Mouse (Mus musculus): ENCODE data around the gene 4921539E11Rik. TPM values are rescaled to one million over a fixed set of nuclear protein-coding genes. Genes with fewer than 3 reads are reported as not detected.

4921539E11Rik gene
- polyA plus RNA-seq (2021; fragmentation: Nextera tagmentation) = not detected in 2 replicates
- long read RNA-seq, experiment 1 = 0 reads
- long read RNA-seq, experiment 2 = 0 reads

DNA sequence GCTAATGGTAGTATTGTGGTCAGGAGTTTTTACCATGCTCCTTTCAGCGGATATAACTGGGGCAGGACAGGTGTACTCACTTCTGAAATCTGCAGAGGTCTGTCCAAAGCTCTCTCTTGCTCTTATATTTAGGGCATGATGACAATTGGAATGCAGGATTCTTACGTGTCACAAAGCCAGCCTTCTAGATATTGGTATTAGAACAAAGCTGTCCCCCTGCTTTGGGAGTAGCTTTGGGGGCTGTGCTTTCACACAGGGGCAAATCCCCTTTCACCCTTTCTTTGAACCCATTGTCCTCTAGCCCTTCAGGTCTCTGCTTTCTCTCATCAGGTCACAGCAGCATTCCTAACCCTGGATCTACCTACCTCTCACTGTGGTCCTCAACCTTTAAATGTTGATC is at the start of gene 4921539E11Rik:
4921539E11Rik (minus strand) TSS at position 101 of the 400 bp plus-strand sequence.

DNA sequence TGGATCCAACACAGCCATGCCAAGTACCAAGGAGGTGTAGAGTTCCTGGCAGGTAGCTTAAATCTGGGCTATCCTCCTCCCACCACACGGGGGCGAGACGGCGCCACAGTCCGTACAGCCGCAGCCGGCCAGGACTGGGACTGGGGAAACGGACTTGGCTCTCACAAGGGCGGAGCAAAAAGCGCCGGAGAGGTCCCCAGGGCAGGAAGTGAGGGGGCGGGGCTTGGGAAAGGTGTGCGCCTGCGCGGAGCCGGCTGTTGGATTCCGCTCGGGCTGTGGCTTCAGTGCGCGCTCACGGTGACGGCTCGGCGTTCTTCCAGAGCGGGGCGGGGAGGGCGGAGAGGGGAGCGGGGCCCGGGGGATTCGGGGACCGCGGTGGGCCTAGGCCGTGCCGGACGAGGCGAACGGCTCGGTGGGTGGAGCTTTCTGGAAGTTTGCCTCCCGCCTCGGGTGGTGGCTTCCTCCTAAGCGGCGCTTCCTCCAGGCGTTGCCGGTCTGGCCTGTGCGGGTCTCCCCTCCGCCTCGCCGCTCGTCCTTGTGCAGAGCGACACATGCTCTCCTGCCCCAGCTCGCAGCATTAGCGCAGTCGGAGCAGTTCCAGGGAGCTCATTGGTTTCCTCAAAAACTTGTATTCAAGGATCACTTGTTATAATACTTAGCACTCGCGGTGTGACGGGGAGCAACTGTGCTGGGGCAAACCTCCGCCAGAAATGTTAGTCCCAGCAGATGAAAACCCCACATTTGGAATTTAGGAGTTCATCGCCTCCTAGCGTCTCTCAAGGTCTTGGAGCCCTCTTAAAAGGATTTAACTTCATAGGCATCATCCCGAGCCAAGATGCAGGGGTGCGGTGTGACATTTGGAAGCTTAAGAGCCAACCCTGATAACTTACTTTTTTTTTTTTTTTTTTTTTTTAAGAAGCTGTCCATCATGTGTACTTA is 23.2 kb upstream of the 4921539E11Rik start, which contains the start of gene Oma1:
Oma1 (plus strand) TSS at position 226 of the 939 bp plus-strand sequence.

DNA sequence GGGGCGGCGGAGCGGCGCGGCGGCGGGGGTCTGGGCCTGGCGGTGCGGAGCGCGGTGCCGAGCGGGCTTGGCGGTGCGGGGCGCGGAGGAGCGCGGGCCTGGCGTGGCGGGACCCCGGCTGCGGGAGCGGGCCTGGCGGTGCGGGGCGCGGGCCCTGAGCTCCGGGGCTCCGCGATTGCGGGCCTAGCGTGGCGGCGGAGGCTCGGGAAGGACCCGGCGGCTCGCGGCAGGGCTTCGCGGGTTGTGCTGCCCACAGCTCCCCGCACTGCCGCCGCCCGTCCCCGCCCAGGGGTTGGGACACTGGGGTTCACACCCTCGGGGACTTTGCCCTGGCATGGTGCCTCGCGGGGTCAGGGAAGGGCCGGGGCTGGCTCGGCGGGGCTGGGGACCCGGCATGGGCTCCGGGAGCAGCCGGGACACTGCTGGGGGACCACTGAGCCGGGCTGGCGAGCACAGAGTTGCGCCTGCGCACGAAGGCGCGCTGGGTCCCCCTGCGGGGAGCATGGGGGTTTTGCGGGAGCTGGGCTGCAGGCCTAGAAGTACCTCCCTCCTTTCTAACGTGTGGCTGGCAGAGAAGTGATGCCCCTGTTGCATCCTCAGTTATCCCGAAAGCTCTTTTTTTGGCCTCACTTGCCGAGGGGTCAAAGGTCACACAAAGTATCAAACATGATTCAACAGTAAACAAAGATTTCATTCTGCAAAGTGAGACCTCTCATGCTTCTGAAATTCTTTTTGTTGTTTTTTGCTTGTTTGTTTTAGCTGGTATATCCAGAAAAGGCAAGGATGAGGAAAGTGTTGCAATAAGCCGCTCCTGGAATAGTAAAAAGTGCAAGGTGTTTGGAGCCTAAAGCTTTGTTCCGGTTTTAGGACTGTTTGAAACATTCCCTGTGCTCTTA is 75.5 kb downstream of the 4921539E11Rik start, which contains the start of gene Slc35d1:
Slc35d1 (minus strand) TSS at position 240 of the 896 bp plus-strand sequence.

Other genes starting within 250 kb of the 4921539E11Rik start
- 23.2 and 32.1 TPM in 2 replicates for gene Mier1, start 176.5 kb downstream of the 4921539E11Rik start, polyA plus RNA-seq (2021; fragmentation: Nextera tagmentation)
- 2.4 and 2.6 TPM in 2 replicates for gene Wdr78, start 176.3 kb downstream of the 4921539E11Rik start, polyA plus RNA-seq (2021; fragmentation: Nextera tagmentation)
- 2.5 and 6.2 TPM in 2 replicates for gene Slc35d1, start 75.7 kb downstream of the 4921539E11Rik start, polyA plus RNA-seq (2021; fragmentation: Nextera tagmentation)
- gene Oma1, start 22.9 kb upstream of the 4921539E11Rik start, polyA plus RNA-seq (2021; fragmentation: Nextera tagmentation) = 10.0 and 11.4 TPM in 2 replicates